Mouse (Mus musculus) MEL (cell line): Measurements from ENCODE around the gene Rassf8. TPM values are rescaled to one million over a fixed set of nuclear protein-coding genes. Genes with fewer than 3 reads are reported as not detected.

ENCODE experiments used
- DNase-seq: peaks from one replicate; pipeline ENCODE4 v3.0.0; 2011; ENCODE audit warnings: low read depth, low spot score
- H3K27ac ChIP-seq: 2 replicates; pipeline ENCODE4 v1.5.1; 2012; ENCODE audit warnings: low read depth, mild to moderate bottlenecking, control low read depth, low read length, moderate library complexity; ENCODE audit not compliant: control insufficient read depth
- H3K27me3 ChIP-seq, 2 experiments: fragments of 150-350 bp in 1 of 2; sonication (generic) in 1 of 2; 2 replicates each; pipeline ENCODE4 v1.6.1; 2012; ENCODE audit warnings: low read length in 2 of 2, mild to moderate bottlenecking in 2 of 2, improper control_type of control experiment in 1 of 2, moderate library complexity in 1 of 2; ENCODE audit not compliant: insufficient read depth in 2 of 2, control insufficient read depth in 1 of 2
- H3K36me3 ChIP-seq, 2 experiments: 2 replicates each; pipeline ENCODE4 v1.6.1; 2012 to 2014; ENCODE audit warnings: low read length in 2 of 2, improper control_type of control experiment in 1 of 2, inconsistent platforms in 1 of 2, mild to moderate bottlenecking in 1 of 2; ENCODE audit not compliant: insufficient read depth in 2 of 2, control insufficient read depth in 1 of 2
- H3K4me1 ChIP-seq, 2 experiments: fragments of 150-350 bp in 1 of 2; sonication (generic) in 1 of 2; 2 replicates each; pipeline ENCODE4 v1.6.1; 2012; ENCODE audit warnings: low read length in 2 of 2, improper control_type of control experiment in 1 of 2, mild to moderate bottlenecking in 1 of 2; ENCODE audit not compliant: insufficient read depth in 2 of 2, control insufficient read depth in 1 of 2
- H3K4me3 ChIP-seq, 2 experiments: fragments of 150-350 bp in 1 of 2; sonication (generic) in 1 of 2; 2 replicates each; pipeline ENCODE4 v1.5.1; 2012; ENCODE audit warnings: low read depth in 2 of 2, low read length in 2 of 2, mild to moderate bottlenecking in 2 of 2, moderate library complexity in 2 of 2, control low read depth in 1 of 2, improper control_type of control experiment in 1 of 2; ENCODE audit not compliant: control insufficient read depth in 1 of 2, insufficient read depth in 1 of 2
- H3K79me2 ChIP-seq: 2 replicates; pipeline ENCODE4 v1.6.1; 2012; ENCODE audit warnings: mild to moderate bottlenecking, low read length, moderate library complexity; ENCODE audit not compliant: control insufficient read depth, poor library complexity, insufficient read depth
- H3K9ac ChIP-seq: 2 replicates; pipeline ENCODE4 v1.6.1; 2012; ENCODE audit warnings: low read depth, mild to moderate bottlenecking, control low read depth, low read length, moderate library complexity; ENCODE audit not compliant: control insufficient read depth, poor library complexity, severe bottlenecking
- H3K9me3 ChIP-seq: fragments of 150-350 bp; sonication (generic); replicated peaks from 2 replicates; pipeline ENCODE4 v1.6.1; 2012; ENCODE audit warnings: mild to moderate bottlenecking, low read length, improper control_type of control experiment, moderate library complexity; ENCODE audit not compliant: insufficient read depth
- BHLHE40 ChIP-seq: IDR thresholded peaks from 2 replicates; pipeline ENCODE4 v1.6.1; 2012; ENCODE audit warnings: low read depth, mild to moderate bottlenecking, inconsistent platforms, low read length, improper control_type of control experiment, borderline replicate concordance
- CHD1 ChIP-seq: IDR thresholded peaks from 2 replicates; pipeline ENCODE4 v1.6.1; 2012; ENCODE audit warnings: low read depth, mild to moderate bottlenecking, inconsistent platforms, low read length, improper control_type of control experiment
- CHD2 ChIP-seq: IDR thresholded peaks from 2 replicates; pipeline ENCODE4 v1.6.1; 2011; ENCODE audit warnings: low read length, improper control_type of control experiment
- EP300 ChIP-seq, 2 experiments: IDR thresholded peaks; 2 replicates each; pipeline ENCODE4 v1.6.1; 2011; ENCODE audit warnings: improper control_type of control experiment in 2 of 2, low read length in 2 of 2, low read depth in 1 of 2, mild to moderate bottlenecking in 1 of 2
- GABPA ChIP-seq: IDR thresholded peaks from 2 replicates; pipeline ENCODE4 v1.6.1; 2012; ENCODE audit warnings: low read depth, mild to moderate bottlenecking, inconsistent platforms, low read length, improper control_type of control experiment, moderate library complexity
- MAX ChIP-seq: IDR thresholded peaks from 2 replicates; pipeline ENCODE4 v1.6.1; 2011; ENCODE audit warnings: low read length, improper control_type of control experiment
- MEF2A ChIP-seq: IDR thresholded peaks from 2 replicates; pipeline ENCODE4 v1.6.1; 2014; ENCODE audit warnings: low read depth, mild to moderate bottlenecking, inconsistent platforms, low read length, improper control_type of control experiment; ENCODE audit not compliant: poor library complexity, insufficient replicate concordance, severe bottlenecking; ENCODE audit errors: extremely low read depth
- MXI1 ChIP-seq: IDR thresholded peaks from 2 replicates; pipeline ENCODE4 v1.6.1; 2011; ENCODE audit warnings: mild to moderate bottlenecking, low read depth, low read length, improper control_type of control experiment
- NELFE ChIP-seq: IDR thresholded peaks from 2 replicates; pipeline ENCODE4 v1.6.1; 2011; ENCODE audit warnings: low read depth, low read length, improper control_type of control experiment
- NRF1 ChIP-seq: IDR thresholded peaks from 2 replicates; pipeline ENCODE4 v1.6.1; 2014; ENCODE audit warnings: low read depth, mild to moderate bottlenecking, inconsistent platforms, low read length, improper control_type of control experiment, moderate library complexity; ENCODE audit not compliant: poor library complexity, insufficient read depth, severe bottlenecking
- POLR2A ChIP-seq, 2 experiments: IDR thresholded peaks; 2 replicates each; pipeline ENCODE4 v1.6.1; 2011 to 2012; ENCODE audit warnings: low read length in 2 of 2, mild to moderate bottlenecking in 2 of 2, control low read depth in 1 of 2, improper control_type of control experiment in 1 of 2, low read depth in 1 of 2, moderate library complexity in 1 of 2; ENCODE audit not compliant: control insufficient read depth in 1 of 2, insufficient read depth in 1 of 2, poor library complexity in 1 of 2
- RAD21 ChIP-seq: IDR thresholded peaks from 2 replicates; pipeline ENCODE4 v1.6.1; 2011; ENCODE audit warnings: mild to moderate bottlenecking, low read depth, low read length, improper control_type of control experiment
- TBP ChIP-seq: IDR thresholded peaks from 2 replicates; pipeline ENCODE4 v1.8.0; 2011; ENCODE audit warnings: low read depth, low read length, improper control_type of control experiment
- TCF12 ChIP-seq: IDR thresholded peaks from 2 replicates; pipeline ENCODE4 v1.6.1; 2014; ENCODE audit warnings: low read depth, mild to moderate bottlenecking, inconsistent platforms, low read length, improper control_type of control experiment, moderate library complexity
- UBTF ChIP-seq: IDR thresholded peaks from 2 replicates; pipeline ENCODE4 v1.6.1; 2012; ENCODE audit warnings: low read depth, mild to moderate bottlenecking, inconsistent platforms, low read length, improper control_type of control experiment, moderate library complexity, borderline replicate concordance; ENCODE audit not compliant: insufficient read depth
- USF2 ChIP-seq, 2 experiments: IDR thresholded peaks; 2 replicates each; pipeline ENCODE4 v1.6.1; 2011 to 2012; ENCODE audit warnings: improper control_type of control experiment in 2 of 2, low read length in 2 of 2, borderline replicate concordance in 1 of 2, inconsistent platforms in 1 of 2, low read depth in 1 of 2, mild to moderate bottlenecking in 1 of 2; ENCODE audit not compliant: insufficient read depth in 1 of 2
- polyA plus RNA-seq, 2 experiments: library from polyadenylated mRNA; stranded (reverse) in 1 of 2; unstranded in 1 of 2; fragments of >175 nt in 1 of 2; fragments of >200 nt in 1 of 2; gene quantifications; 2 replicates each; pipeline versions ENCODE4 v1.2.1 to v1.2.4; 2012; ENCODE audit warnings: low replicate concordance in 2 of 2, low read depth in 1 of 2; ENCODE audit not compliant: insufficient read length in 2 of 2, insufficient read depth in 1 of 2, missing spikeins in 1 of 2
- total RNA-seq: library from RNA; depleted of rRNA; stranded (reverse); fragments of 300-350 nt; gene quantifications from 2 replicates; pipeline ENCODE4 v1.2.3, GENCODE M21; 2012

Rassf8 gene
- total and polyA plus RNA-seq, 3 experiments: not detected

DNA sequence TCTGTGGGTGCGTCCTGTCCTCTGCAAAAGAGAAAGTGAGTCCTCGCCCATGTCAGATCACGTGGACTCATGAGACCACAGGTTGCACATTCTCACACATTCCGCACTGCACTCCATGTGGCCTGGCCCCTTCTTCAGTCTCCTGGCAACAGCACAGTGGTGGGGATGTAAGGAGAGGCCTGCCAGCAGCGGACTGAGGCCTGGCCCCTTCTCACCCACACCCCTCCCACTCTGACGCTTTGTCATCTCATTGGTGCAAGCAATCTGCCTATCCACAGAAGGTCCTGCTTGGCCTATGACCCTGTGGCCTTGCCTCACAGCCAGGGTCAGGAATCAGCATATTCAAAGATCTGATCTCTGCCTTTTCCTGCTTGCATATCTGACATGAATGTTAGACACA, 76.6 kb downstream of the Rassf8 start:
- TF ChIP-seq POLR2A (IDR thresholded peaks at IDR 0.05; ENCODE audit: control insufficient read depth in 1 of 2, insufficient read depth in 1 of 2, low read depth in 1 of 2, low read length in 2 of 2, poor library complexity in 1 of 2) (no peak), TBP (no peak), NELFE (no peak), CHD1 (no peak), USF2 (IDR thresholded peaks at IDR 0.05; ENCODE audit: borderline replicate concordance in 1 of 2, insufficient read depth in 1 of 2, low read depth in 1 of 2, low read length in 2 of 2) (no peak), EP300 (IDR thresholded peaks at IDR 0.05; ENCODE audit: low read depth in 1 of 2, low read length in 2 of 2) (no peak), GABPA (no peak), TCF12 (no peak), MEF2A (no peak), UBTF (no peak), MXI1 (no peak), MAX (no peak), CHD2 (no peak), RAD21 (no peak), BHLHE40 (no peak), NRF1 (no peak)

GRCm38 (mm10) chr6:145823588-145824234, 77.2 kb downstream of the Rassf8 start:
- Histone ChIP-seq H3K27me3 (no peaks in the 10 kb centered on the region), H3K36me3 (no peaks in the 10 kb centered on the region), H3K9me3 (no peaks in the 10 kb centered on the region), H3K4me1 (no peaks in the 10 kb centered on the region), H3K9ac (no peak overlapping the region), H3K27ac (no peak overlapping the region), H3K79me2 (no peaks in the 10 kb centered on the region), H3K4me3 (no peak overlapping the region)
- TF ChIP-seq RAD21: peak; percentile 18
- TF ChIP-seq TCF12: no peak
- no peak for DNase-seq

More for the DNA sequence above, 76.6 kb downstream of the Rassf8 start:
- Histone ChIP-seq H3K79me2 (no peaks in the 10 kb centered on the region), H3K27ac (no peak overlapping the region), H3K27me3 (no peaks in the 10 kb centered on the region), H3K36me3 (no peaks in the 10 kb centered on the region), H3K4me3 (no peak overlapping the region), H3K9me3 (no peaks in the 10 kb centered on the region), H3K9ac (no peak overlapping the region), H3K4me1 (no peaks in the 10 kb centered on the region)
- DNase-seq: no peak
